Mouse (Mus musculus) bone marrow macrophage, adult 2 months (primary cell): ENCODE results near the gene C1ql3. TPM values are rescaled to one million over a fixed set of nuclear protein-coding genes. Genes with fewer than 3 reads are reported as not detected.

Experiments
- H3K27ac ChIP-seq: 2 replicates; pipeline ENCODE4 v1.5.1; 2012; ENCODE audit warnings: low read depth, low read length; ENCODE audit not compliant: insufficient read depth
- H3K4me1 ChIP-seq: 2 replicates; pipeline ENCODE4 v1.6.1; 2012; ENCODE audit warnings: low read length; ENCODE audit not compliant: control insufficient read depth, insufficient read depth
- H3K4me3 ChIP-seq: 2 replicates; pipeline ENCODE4 v1.5.1; 2012; ENCODE audit warnings: mild to moderate bottlenecking, low read length, moderate library complexity; ENCODE audit not compliant: insufficient read depth
- CTCF ChIP-seq: IDR thresholded peaks from 2 replicates; pipeline ENCODE4 v1.5.1; 2012; ENCODE audit warnings: low read depth, mild to moderate bottlenecking, low read length, moderate library complexity
- POLR2A ChIP-seq: IDR thresholded peaks from 2 replicates; pipeline ENCODE4 v1.6.1; 2012; ENCODE audit warnings: mild to moderate bottlenecking, low read depth, low read length, borderline replicate concordance
- polyA plus RNA-seq: library from polyadenylated mRNA; stranded (reverse); fragments of >200 nt; gene quantifications from 2 replicates; pipeline ENCODE4 v1.2.4, GENCODE M21; 2012; ENCODE audit not compliant: missing spikeins, insufficient read depth, insufficient read length

Gene C1ql3
- polyA plus RNA-seq, 1 experiment: not detected

GRCm38 (mm10) chr2:12956703-12957424, 54.7 kb downstream of the C1ql3 start:
- H3K4me1 ChIP-seq: no peaks in the 10 kb centered on the region
- TF ChIP-seq CTCF (no peak), POLR2A (no peak)
- no peak overlapping the region for H3K4me3 ChIP-seq
- no peak overlapping the region for H3K27ac ChIP-seq

Other genes starting within 250 kb of the C1ql3 start
- gene Pter, start 87.8 kb downstream of the C1ql3 start, polyA plus RNA-seq: 5.6 and 6.4 TPM in 2 replicates